Mouse (Mus musculus): Measurements from ENCODE around the gene Ykt6.
A peak's percentile ranks its signal among the peaks of the same experiment; 100 is the strongest.
"Not testable (repeated sequence)": the region's sequence is repeated elsewhere in the genome, so short reads cannot be mapped to it uniquely, and the experiment has no call there.

The Ykt6 gene

DNA sequence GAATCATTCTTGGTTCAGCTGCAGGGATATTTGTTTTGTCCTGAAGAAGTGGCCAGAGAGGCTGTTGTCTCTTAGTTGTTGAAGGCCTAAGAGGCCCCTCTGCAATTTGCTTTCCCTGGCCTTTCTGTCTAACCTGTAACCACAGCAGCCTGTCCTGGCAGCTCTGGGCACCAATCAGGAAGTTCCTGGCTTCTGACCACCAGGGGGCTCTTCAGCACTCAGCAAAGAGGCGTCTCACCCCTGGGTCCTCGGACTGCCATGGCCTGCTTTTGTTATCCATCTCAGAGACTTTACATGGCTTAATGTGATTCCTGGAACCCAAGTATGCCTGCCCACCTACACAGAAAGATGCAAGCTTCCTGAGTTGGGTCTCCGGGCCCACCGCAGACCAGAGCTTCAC is 35.4 kb downstream of the Ykt6 start:
- no peak for DNase-seq (ENCODE audit: low spot score in 2 of 2)

DNA sequence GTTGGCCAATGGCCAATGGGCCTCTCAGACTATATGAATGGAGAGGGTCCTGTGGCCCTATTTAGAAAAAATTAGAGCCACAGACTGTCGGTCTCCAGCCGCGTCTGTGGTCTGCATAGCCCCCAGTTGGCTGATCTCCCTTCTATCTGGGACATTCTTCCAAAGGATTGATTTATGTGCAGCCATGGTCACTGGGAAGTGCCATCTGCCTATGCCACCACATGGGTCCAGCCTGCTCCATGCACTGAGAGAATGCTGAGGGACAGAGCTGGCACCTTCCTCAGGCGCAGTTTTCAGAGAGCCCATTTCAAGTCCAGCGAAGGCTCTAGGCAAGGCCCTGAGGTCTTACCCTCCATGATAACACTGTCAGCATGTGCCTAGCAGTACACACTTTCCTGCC is 38.7 kb downstream of the Ykt6 start:
- DNase-seq (ENCODE audit: low spot score in 2 of 2): no peak

DNA sequence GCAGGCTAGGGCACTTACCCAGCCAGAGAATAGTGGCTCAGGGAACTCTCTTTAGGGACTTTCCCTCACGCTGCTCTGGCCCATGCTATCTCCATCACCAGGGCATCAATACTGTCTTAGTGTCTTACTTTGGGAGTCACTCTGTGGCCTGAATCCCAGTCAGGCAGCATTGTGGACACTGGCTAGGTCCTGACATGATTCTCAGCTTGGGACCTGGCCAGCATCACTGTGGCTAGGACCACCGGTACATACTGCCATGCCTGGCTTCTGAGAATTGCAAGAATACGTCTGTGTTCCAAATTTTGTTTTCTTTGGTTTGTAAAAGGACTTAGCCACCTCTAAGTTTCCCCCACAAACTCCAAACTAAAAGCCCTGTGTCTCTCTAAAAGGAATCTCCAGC is 39.4 kb downstream of the Ykt6 start:
- no peak for DNase-seq (ENCODE audit: low spot score in 2 of 2)

DNA sequence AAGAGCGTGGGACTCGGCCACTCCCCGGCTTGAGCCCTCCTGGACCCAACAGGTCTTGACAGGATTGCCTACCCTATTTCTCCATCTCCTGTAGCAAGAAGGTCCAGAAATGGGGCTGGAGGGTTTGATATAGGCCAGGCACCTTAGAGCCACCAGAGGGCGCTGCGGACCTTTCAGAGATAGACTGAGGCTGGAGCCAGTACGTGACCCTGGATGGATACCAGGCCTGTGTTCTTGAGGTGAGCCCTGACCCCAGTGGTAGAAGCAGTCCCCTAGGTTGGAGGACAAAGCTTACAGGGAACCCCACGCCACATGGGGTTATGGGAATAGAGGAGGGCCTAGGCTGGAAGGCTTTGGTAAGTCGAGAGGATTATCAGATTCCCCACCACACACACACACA is 40.5 kb downstream of the Ykt6 start:
- DNase-seq (ENCODE audit: low spot score in 2 of 2): peak; percentile 79 to 87

DNA sequence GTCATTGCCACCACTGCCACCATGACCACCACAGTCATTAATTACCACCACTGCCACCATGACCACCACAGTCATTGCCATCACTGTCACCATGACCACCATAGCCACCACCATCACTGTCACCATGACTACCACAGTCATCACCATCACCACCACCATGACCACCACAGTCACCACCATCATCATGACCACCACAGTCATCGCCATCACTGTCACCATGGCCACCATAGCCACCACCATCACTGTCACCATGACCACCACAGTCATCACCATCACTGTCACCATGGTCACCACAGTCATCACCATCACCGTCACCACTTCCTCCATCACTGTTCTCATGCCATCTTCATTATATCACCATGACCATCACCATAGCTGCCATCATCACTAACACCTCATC is 43.0 kb downstream of the Ykt6 start:
- no peak for DNase-seq (ENCODE audit: low spot score in 2 of 2)

DNA sequence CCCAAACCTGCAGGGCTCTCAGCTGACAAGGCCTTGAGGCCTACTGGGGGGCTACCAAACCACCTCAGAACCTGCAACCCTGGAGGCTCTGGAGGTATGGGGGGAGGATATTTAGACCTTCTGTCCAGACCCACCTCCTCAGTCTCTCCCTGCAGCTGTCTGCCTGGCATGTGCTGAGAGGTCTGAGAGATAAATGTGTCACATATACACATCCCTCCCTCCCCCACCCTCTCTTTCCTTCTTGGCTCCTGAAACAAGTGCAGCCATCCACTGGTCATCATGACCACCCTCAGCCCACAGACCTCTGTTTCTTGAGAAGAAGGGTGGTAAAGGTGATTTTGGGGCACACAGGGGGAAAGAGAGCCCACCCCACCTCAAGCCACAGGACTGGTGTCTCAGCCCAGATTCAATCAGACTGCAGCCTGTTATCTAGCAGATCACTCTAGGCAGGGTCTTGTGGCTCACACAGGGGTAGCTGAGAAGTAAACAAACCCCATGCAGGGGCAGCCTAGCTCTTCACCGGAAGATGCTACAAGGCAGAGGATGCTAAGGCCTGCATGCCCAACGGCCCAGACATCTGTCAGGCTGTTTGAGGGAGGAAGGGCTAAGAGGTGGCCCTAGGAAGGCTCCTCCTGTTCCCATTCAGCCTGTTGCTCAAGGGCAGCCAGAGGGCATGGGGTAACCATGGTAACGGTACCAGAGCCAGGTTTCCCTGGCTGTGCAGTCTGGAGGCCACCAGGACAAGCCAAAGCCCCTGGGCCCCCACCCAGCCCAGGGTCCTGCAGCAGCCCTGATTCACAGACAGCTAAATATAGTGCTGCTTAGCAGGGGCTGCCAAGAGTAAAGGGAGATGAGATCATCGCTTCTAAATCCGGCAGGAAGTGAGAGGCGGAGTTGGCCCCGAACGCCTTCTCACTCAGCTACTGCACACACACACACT is 44.6 kb downstream of the Ykt6 start:
- peak; percentile 85 to 90 for DNase-seq (ENCODE audit: low spot score in 2 of 2)

DNA sequence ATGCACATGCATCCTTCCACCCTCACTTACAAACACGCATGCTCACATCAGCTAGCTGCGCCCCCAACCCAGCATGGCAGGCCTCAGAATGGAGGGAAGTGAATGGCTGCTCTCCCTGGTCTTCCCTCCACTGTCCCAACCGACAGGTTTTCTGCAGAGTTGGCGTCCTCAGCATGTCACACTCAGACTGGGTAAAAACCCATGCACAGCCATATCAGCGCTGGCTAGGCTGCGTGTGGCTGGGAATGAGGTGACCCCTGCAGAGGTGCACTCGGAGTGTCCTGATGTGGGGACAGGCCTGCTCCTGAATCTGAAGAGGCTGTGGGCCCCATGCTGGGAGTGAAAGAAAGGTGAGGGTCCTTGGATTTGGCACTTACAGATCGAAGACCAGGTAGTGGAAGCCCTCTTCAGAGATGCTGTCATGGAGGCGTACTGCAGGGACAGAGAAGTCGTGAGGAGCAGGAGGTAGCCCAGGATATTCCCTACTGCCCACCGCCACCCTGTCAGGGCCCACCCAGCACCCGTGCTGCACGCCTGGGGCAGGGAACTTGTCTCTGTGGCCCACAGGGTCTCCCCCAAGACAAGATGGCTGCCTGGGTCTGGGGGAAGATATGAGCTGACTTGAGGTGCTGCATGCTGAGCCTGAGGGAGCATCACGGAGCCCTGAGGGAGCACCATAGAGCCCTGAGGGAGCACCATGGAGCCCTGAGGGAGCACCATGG is 45.6 kb downstream of the Ykt6 start:
- no peak for DNase-seq (ENCODE audit: low spot score in 2 of 2)

DNA sequence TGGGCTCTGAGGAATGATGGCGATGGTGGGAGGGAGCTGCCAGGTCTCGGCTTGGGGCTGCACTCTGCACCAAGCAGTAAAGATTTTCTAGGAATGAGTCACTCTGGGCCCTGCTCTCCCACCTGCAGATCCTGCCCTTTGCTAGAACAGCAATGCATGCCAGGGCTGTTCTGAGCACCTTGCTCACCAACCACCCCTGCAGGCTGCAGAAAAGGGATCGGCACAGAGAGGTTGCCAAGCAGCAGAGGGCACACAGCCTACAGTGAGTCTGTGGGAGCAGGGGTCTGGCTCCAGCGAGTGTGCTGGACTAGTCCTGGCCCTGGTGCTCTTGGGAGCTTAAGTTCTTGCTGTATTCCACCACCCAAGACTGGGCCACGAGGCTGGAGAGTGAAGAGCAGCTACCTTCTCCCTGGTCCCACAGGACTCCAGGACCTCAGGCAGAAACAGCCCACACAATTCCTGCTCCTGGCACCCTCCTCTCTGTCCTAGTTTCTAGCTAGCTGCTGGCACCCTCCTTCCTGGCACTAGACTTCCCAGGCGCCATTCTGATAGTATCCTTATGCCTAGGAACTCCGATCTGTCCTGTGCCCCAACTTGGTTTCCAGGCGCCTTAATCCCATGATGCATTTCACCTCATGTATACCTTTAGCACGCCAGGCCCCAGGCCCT is 46.6 kb downstream of the Ykt6 start:
- peak in 1 of 2 experiments; percentile 59 for DNase-seq (ENCODE audit: low spot score in 2 of 2)

DNA sequence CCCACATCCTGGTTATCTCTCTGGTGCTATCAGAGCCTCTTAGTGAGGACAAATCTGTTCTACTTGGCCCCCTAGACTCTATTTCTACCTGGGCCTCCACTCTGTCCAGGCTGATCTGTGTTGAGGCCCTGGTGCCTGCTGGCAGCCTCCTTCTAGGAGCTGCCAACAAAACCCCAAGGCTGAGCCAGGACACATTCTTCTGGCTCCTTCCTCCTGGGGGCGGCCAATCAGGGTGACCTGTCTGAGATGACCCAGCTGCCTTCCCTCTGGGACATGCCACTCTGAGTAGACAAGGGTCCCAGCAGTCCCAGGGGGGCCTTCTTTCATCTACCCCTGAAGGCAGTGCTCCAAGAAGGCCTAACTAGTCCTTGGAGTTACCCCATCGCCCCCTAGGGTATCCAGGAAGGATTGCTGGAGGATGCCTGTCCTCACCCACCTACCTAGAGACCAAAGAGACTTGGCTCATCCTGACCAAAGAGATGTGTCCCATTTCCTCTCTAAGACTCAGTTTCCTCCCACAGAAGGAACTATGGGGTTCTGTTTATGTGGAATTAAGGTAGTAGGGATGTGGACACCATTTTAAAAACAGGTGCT is 47.6 kb downstream of the Ykt6 start:
- no peak for DNase-seq (ENCODE audit: low spot score in 2 of 2)

DNA sequence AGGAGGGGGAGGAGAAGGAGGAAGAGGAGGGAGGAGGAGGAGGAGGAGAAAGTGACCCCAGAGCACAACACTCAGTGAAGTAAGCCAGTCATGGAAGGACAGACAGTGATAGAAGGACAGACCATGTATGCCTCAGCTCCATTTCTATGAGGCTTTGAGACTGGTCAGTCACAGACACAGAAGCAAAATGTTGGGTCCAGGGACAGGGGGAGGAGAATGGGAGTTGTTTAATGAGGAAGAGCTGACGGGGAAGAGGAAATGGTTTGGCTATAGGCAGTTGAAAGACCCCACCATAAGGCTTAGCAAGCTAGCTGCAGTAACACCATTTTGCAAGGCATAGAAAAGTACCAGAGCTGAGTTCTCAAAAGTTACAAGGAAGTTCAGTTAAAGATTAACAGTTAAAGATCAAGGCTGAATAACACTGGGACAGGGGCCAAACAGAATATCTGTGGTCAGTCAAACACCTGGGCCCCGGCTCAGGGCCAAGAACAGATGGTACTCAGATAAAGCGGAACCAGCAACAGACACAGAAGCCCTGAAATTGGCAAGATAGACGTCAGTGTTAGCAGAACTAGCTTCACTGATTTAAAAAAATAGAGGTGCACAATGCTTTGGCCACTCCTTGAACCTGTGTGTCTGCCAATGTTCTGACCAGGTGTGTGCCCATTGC is 50.0 kb downstream of the Ykt6 start:
- not testable (repeated sequence) for DNase-seq (ENCODE audit: low spot score in 2 of 2)

DNA sequence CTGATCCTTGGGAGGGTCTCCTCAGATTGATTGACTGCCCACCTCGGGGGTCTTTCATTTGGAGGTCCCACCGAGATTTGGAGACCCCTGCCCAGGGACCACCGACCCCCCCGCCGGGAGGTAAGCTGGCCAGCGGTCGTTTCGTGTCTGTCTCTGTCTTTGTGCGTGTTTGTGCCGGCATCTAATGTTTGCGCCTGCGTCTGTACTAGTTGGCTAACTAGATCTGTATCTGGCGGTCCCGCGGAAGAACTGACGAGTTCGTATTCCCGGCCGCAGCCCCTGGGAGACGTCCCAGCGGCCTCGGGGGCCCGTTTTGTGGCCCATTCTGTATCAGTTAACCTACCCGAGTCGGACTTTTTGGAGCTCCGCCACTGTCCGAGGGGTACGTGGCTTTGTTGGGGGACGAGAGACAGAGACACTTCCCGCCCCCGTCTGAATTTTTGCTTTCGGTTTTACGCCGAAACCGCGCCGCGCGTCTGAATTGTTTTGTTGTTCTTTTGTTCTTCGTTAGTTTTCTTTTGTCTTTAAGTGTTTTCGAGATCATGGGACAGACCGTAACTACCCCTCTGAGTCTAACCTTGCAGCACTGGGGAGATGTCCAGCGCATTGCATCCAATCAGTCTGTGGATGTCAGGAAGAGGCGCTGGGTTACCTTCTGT is 51.0 kb downstream of the Ykt6 start:
- DNase-seq (ENCODE audit: low spot score in 2 of 2): not testable (repeated sequence)

DNA sequence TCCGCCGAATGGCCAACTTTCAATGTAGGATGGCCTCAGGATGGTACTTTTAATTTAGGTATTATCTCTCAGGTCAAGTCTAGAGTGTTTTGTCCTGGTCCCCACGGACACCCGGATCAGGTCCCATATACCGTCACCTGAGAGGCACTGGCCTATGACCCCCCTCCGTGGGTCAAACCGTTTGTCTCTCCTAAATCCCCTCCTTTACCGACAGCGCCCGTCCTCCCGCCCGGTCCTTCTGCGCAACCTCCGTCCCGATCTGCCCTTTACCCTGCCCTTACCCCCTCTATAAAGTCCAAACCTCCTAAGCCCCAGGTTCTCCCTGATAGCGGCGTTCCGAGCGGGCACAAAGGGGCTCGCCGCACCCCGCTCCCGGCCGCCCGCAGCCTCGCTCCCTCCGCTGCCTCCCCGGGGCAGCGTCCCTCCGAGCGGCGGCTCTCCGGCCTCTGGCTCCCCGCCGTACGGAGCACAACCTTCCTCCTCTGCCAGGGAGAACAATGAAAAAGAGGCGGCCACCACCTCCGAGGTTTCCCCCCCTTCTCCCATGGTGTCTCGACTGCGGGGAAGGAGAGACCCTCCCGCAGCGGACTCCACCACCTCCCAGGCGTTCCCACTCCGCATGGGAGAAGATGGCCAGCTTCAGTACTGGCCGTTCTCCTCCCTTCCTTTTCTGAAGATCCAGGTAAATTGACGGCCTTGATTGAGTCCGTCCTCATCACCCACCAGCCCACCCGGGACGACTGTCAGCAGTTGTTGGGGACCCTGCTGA is 51.7 kb downstream of the Ykt6 start:
- DNase-seq (ENCODE audit: low spot score in 2 of 2): not testable (repeated sequence)

DNA sequence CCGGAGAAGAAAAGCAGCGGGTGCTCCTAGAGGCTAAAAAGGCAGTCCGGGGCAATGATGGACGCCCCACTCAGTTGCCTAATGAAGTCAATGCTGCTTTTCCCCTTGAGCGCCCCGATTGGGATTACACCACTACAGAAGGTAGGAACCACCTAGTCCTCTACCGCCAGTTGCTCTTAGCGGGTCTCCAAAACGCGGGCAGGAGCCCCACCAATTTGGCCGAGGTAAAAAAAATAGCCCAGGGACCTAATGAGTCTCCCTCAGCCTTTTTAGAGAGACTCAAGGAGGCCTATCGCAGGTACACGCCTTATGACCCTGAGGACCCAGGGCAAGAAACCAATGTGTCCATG is 52.3 kb downstream of the Ykt6 start:
- not testable (repeated sequence) for DNase-seq (ENCODE audit: low spot score in 2 of 2)

DNA sequence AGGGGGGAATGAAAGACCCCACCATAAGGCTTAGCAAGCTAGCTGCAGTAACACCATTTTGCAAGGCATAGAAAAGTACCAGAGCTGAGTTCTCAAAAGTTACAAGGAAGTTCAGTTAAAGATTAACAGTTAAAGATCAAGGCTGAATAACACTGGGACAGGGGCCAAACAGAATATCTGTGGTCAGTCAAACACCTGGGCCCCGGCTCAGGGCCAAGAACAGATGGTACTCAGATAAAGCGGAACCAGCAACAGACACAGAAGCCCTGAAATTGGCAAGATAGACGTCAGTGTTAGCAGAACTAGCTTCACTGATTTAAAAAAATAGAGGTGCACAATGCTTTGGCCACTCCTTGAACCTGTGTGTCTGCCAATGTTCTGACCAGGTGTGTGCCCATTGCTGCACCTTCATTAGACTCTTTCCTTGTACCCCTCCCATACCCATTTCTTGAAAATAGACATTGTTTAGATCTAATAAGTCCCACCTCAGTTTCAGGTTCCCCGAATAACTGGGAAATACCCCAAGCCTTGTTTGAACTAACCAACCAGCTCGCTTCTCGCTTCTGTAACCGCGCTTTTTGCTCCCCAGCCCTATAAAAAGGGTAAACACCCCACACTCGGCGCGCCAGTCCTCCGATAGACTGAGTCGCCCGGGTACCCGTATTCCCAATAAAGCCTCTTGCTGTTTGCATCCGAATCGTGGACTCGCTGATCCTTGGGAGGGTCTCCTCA is 55.4 kb downstream of the Ykt6 start:
- DNase-seq (ENCODE audit: low spot score in 2 of 2): not testable (repeated sequence)

DNA sequence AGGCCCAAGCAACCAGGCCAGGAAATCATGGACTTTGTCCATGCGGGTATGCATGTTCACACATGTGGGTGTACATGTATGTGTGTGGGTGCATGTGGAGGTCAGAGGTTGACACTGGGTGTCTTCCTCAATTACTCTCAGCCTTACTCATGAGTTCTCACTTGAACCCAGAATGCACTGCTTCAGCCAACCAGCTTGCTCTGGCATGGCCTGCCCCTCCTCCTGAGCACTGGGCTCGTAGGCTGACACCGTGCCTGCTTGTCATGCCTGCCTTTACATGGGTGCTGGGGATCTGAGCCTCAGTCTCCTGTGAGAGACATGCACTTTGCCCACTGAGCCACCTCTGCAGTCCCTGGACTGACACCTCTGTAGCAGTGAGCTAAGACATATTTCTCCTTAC is 56.4 kb downstream of the Ykt6 start:
- no peak for DNase-seq (ENCODE audit: low spot score in 2 of 2)

DNA sequence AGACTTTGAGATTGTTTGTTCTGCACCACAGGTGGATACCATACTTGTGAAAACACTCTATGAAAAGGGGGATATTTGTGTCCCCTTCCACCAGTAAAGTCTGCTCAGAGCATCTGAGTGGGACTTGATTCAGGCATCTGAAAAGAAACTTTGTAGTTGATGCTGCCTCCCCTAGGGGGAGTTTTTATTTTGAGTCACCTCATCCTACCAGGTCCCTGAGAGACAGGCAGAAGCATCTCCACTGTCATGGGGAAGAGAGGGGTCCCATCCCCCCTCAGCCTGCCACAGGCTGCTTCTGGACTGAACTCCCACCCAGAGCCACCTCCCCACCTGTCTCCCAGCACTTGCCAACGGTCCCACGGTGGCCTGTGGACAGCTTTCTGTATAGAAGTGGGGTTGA is 57.9 kb downstream of the Ykt6 start:
- DNase-seq (ENCODE audit: low spot score in 2 of 2): no peak

DNA sequence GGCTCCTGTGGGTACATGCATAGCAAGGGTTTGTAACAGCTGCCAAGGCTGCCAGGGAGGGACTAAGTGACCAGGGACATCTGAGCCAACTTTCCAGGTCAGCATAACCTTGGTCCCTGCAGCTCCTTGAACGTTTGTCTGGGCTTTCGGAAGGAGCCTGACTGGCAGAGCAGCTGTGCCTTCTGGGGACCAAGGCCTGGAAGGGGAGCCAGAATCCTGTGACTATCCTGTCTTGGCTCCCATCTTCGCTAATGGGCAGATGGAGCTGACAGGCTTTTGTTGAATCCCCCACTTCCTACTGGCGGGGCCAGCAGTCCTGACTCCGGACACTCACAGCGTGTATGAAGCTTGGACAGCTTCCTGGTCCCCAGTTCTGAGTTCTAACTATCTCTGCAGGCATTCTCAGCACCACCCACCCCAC is 59.5 kb downstream of the Ykt6 start:
- no peak for DNase-seq (ENCODE audit: low spot score in 2 of 2)

DNA sequence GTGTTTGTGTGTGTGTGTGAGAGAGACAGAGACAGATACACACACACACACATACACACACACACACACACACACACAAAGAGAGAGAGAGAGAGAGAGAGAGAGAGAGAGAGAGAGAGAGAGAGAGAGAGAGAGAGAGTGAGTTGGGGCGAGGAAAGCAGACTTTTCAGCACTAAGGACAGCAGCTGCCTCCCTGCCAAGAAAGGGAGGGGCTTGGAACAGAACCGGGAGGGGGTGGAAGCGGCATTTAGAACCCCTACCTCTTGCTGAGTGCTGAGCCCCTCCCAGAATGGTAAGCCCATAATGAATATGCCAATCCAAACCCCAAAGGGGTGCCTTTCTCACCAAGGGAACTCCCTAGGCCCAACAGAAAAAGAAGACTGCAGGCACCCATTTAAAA is 60.9 kb downstream of the Ykt6 start:
- no peak for DNase-seq (ENCODE audit: low spot score in 2 of 2)

DNA sequence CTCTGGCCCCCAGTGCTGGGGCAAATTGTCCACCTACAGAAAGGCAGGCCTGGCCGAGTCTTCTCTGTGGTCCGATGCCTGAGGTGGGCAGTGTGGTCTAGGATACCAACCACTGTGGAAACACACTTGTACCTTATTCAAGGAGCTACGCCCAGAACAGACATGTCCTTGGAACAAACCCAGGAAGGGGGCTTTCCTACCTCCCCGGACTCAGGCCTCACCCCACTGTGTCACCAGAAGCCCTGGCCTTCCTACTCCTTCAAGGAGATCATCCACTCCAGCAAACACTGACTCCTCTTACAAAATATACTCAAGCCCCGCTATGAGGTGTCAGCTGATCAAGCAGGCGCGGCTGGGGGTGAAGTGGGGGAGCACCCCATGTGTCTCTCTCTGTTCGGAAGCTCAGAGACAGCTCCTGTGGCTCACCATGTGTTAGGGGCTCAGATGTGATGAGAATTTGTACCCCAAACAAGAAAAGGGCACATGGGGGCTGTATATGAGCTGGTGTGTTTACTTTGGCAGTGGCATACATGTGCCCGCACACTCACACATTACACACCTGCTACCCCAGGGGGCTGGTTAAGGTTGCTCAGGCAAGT is 61.4 kb downstream of the Ykt6 start:
- DNase-seq (ENCODE audit: low spot score in 2 of 2): no peak

All from right cerebral cortex, adult 2 months (tissue).